Mouse (Mus musculus) neural tube, embryonic 11.5 days (tissue): ENCODE data around the gene Slc25a11. TPM values are rescaled to one million over a fixed set of nuclear protein-coding genes. Genes with fewer than 3 reads are reported as not detected.
A peak's percentile ranks its signal among the peaks of the same experiment; 100 is the strongest.

ENCODE experiments used
- ATAC-seq: fragments of 200-750 bp; cut with Nextera tagmentation; 2 replicates; pipeline ENCODE4 v1.8.0; 2017; ENCODE audit warnings: moderate number of reproducible peaks, mild to moderate bottlenecking, moderate TSS enrichment, moderate library complexity; ENCODE audit not compliant: insufficient read depth, low FRiP score, low TSS enrichment
- DNase-seq: peaks from one replicate; pipeline ENCODE4 v3.0.0-alpha.2; 2015; ENCODE audit warnings: low spot score
- H3K27ac ChIP-seq: fragments of 300-500 bp; sonication (generic); 2 replicates; pipeline ENCODE4 v1.5.1; 2014; ENCODE audit warnings: low read depth, mild to moderate bottlenecking, low read length
- H3K27me3 ChIP-seq: fragments of 300-500 bp; sonication (generic); 2 replicates; pipeline ENCODE4 v1.6.1; 2014; ENCODE audit warnings: mild to moderate bottlenecking, low read length, mixed read lengths; ENCODE audit not compliant: control insufficient read depth, insufficient read depth
- H3K36me3 ChIP-seq: fragments of 300-500 bp; sonication (generic); 2 replicates; pipeline ENCODE4 v1.6.1; 2014; ENCODE audit warnings: mild to moderate bottlenecking, low read length, moderate library complexity, mixed read lengths; ENCODE audit not compliant: control insufficient read depth, insufficient read depth
- H3K4me1 ChIP-seq: fragments of 300-500 bp; sonication (generic); 2 replicates; pipeline ENCODE4 v1.6.1; 2014; ENCODE audit warnings: low read length, mixed read lengths; ENCODE audit not compliant: control insufficient read depth, insufficient read depth
- H3K4me2 ChIP-seq: fragments of 300-500 bp; sonication (generic); 2 replicates; pipeline ENCODE4 v1.6.1; 2014; ENCODE audit warnings: low read depth, mild to moderate bottlenecking, moderate library complexity
- H3K4me3 ChIP-seq: fragments of 300-500 bp; sonication (generic); 2 replicates; pipeline ENCODE4 v1.5.1; 2014; ENCODE audit warnings: low read depth, low read length
- H3K9ac ChIP-seq: fragments of 300-500 bp; sonication (generic); 2 replicates; pipeline ENCODE4 v1.6.1; 2014; ENCODE audit warnings: mild to moderate bottlenecking, low read length
- H3K9me3 ChIP-seq: fragments of 300-500 bp; sonication (generic); 2 replicates; pipeline ENCODE4 v1.6.1; 2016; ENCODE audit warnings: low read length; ENCODE audit not compliant: control insufficient read depth
- WGBS: fragments of 180-500 bp; shearing (Covaris S2); extraction: QIAGEN DNeasy Blood & Tissue Kit; methylation state at CpG from one replicate; pipeline ENCODE4 v1.1.7; 2014; 5-methylcytosine and 5-hydroxymethylcytosine counted together
- polyA plus RNA-seq: library from polyadenylated mRNA; unstranded; fragments of >200 nt; fragmentation: Nextera tagmentation; extraction: Ambion mirVana; gene quantifications from 2 replicates; pipeline ENCODE4 v1.2.1, GENCODE M21; 2014

Slc25a11 gene
- polyA plus RNA-seq, 1 experiment from 2014 or later: 142 TPM

DNA sequence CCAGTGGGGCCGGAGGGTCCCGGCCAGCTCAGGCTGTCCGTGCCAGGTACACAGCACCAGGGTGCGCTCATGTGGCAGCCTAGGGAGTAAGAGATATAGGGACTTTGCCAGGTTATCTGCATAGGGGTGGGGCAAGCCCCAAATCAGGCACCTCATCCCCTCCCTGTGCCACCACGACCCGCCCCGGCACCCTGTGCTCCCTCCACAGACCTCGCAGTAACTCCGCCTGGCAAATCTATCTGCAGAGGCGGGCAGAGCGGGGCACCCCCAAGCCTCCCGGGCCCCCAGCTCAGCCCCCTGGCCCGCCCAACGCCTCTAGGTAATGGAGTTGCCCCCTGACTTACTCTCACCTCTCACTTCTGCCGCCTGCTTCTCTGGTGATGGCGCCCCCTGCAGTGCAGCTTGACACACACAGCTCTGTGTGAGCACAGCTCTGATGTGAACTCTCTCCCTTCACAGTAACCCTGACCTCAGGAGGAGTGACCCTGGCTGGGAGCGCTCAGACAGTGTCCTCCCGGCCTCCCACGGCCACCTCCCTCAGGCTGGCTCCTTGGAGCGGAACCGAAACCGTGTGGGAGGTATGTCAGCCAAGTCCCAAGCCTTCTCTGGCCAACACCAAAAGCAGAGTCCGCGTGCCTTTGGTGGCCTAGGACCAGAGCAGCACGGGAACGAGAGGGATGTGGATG lies 38.8 kb downstream of the Slc25a11 start:
- H3K27me3 ChIP-seq: no peaks in the 10 kb centered on the region
- H3K4me2 ChIP-seq: no peak overlapping the region
- no peak overlapping the region for H3K9ac ChIP-seq
- no peak for ATAC-seq
- no peak overlapping the region for H3K27ac ChIP-seq
- 90% methylated on average over 26 of the region's 26 CpGs for WGBS
- peaks cover 22% of the 10 kb centered on the region for H3K36me3 ChIP-seq
- no peaks in the 10 kb centered on the region for H3K9me3 ChIP-seq
- H3K4me1 ChIP-seq: no peaks in the 10 kb centered on the region
- no peak overlapping the region for H3K4me3 ChIP-seq
- no peak for DNase-seq

DNA sequence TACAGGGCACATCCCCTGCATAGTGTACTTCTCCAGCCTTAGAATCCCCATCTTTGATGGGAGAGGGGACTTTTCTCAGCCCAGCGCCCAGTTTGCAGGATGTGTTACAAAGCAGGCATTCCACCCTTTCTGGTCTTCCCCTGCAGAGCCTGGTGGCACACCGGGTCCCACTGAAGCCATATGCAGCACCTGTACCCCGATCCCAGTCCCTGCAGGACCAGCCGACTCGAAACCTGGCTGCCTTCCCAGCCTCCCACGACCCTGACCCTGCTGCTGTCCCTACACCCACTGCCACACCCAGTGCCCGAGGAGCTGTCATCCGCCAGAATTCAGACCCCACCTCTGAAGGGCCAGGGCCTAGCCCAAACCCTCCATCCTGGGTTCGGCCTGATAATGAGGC lies 39.7 kb downstream of the Slc25a11 start:
- Histone ChIP-seq H3K36me3 (peaks cover 23% of the 10 kb centered on the region), H3K27me3 (no peaks in the 10 kb centered on the region), H3K9me3 (no peaks in the 10 kb centered on the region), H3K9ac (no peak overlapping the region), H3K27ac (no peak overlapping the region), H3K4me2 (no peak overlapping the region), H3K4me3 (no peak overlapping the region), H3K4me1 (no peaks in the 10 kb centered on the region)
- 89% methylated on average over 9 of the region's 9 CpGs for WGBS
- no peak for ATAC-seq
- DNase-seq: no peak

DNA sequence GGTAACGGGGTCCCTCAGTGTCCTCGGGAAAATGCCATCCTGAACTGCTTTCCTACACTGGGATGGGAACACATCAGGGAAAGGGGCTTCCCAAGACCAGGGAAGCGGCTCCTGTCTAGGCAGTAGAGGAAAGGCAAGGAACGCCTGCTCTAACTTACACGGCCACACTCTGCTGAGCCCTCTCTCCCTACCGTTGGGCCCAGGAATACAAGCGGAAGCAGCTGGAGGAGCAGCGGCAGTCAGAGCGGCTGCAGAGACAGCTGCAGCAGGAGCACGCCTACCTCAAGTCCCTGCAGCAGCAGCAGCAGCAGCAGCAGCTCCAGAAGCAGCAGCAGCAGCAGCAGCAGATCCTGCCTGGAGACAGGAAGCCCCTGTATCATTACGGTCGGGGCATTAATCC lies 40.6 kb downstream of the Slc25a11 start:
- DNase-seq: no peak
- 70% methylated on average over 12 of the region's 12 CpGs for WGBS
- Histone ChIP-seq H3K9ac (no peak overlapping the region), H3K4me3 (no peak overlapping the region), H3K4me2 (no peak overlapping the region), H3K36me3 (peaks cover 21% of the 10 kb centered on the region), H3K4me1 (no peaks in the 10 kb centered on the region), H3K9me3 (no peaks in the 10 kb centered on the region), H3K27ac (no peak overlapping the region), H3K27me3 (no peaks in the 10 kb centered on the region)
- ATAC-seq: no peak

DNA sequence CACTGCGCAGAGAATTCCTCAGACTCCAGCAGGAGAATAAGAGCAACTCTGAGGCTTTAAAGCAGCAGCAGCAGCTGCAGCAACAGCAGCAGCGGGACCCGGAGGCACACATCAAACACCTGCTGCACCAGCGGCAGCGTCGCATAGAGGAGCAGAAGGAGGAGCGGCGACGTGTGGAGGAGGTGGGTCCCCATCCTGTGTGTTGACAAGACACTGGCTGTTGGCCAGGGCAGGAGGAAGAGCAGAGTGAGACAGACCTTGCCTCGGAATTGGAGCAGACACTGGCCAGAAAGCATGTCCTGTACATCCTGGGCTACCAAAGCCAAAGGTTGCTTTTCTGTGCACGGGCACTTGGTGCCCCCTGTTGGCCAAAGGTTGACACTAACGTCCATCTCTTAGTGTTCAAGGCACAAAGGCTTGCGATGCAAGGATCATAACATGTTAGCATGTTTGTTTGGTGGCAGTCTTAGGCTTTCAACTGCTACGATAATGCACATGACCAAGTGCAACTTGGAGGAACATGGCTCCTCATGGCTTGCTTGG lies 42.2 kb downstream of the Slc25a11 start:
- no peak for ATAC-seq
- peak; percentile 76 for DNase-seq
- no peaks in the 10 kb centered on the region for H3K27me3 ChIP-seq
- no peak overlapping the region for H3K9ac ChIP-seq
- no peak overlapping the region for H3K4me3 ChIP-seq
- H3K36me3 ChIP-seq: peaks cover 18% of the 10 kb centered on the region
- WGBS: 64% methylated on average over 14 of the region's 14 CpGs
- no peaks in the 10 kb centered on the region for H3K4me1 ChIP-seq
- H3K9me3 ChIP-seq: no peaks in the 10 kb centered on the region
- H3K27ac ChIP-seq: no peak overlapping the region
- no peak overlapping the region for H3K4me2 ChIP-seq

DNA sequence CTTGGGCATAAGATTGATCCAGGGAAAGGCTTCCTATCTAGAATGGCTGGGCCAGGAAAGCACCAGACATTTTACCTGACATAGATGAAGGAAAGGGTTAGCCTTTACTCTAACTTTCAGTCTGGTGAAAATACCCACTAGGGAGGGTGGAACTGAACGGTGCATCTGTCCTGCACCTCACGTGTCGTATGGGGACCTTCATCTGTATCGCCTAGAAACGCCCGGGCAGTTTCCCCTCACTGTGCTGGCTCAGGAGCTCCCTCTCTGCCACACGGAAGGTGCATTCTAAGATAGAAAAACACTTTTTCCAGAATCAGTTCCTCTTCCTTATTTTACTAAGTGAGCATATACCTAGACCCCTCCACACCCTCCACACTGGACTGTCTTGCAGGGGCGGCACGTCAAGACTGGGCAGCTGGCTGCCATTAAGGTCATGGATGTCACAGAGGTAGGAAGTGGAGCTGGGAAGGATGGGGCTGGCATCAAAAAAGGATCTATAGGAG lies 48.8 kb downstream of the Slc25a11 start:
- Histone ChIP-seq H3K9me3 (no peaks in the 10 kb centered on the region), H3K4me1 (no peaks in the 10 kb centered on the region), H3K9ac (no peak overlapping the region), H3K4me3 (no peak overlapping the region), H3K27ac (no peak overlapping the region), H3K36me3 (peaks cover 1% of the 10 kb centered on the region), H3K4me2 (no peak overlapping the region), H3K27me3 (no peaks in the 10 kb centered on the region)
- DNase-seq (no peak), ATAC-seq (no peak)
- WGBS: 90% methylated on average over 9 of the region's 9 CpGs

DNA sequence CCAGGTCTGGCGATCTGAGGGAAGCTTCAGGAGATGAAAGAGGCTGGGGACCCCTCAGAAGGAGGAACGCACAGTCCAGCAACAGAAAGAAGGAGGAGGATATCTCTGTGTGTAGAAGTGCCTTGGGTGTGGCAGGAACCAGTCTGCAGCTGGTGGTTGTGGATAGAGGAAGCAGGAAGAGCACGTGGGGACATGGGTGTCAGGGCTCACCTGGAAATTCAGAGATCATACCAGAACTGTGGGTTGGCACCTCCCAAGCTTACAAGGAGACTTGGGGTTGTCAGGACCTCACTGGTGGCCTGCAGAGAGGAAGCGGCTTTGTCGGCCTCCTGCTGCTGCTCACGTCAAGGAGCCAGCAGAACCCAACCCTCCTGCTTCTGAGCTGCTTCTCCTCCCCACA lies 50.0 kb downstream of the Slc25a11 start:
- Histone ChIP-seq H3K4me2 (no peak overlapping the region), H3K27me3 (no peaks in the 10 kb centered on the region), H3K9ac (no peak overlapping the region), H3K4me1 (no peaks in the 10 kb centered on the region), H3K36me3 (no peaks in the 10 kb centered on the region; the same call in none of the 2 replicates), H3K4me3 (no peak overlapping the region), H3K9me3 (no peaks in the 10 kb centered on the region), H3K27ac (no peak overlapping the region)
- 82% methylated on average over 6 of the region's 6 CpGs for WGBS
- ATAC-seq (no peak), DNase-seq (no peak)

DNA sequence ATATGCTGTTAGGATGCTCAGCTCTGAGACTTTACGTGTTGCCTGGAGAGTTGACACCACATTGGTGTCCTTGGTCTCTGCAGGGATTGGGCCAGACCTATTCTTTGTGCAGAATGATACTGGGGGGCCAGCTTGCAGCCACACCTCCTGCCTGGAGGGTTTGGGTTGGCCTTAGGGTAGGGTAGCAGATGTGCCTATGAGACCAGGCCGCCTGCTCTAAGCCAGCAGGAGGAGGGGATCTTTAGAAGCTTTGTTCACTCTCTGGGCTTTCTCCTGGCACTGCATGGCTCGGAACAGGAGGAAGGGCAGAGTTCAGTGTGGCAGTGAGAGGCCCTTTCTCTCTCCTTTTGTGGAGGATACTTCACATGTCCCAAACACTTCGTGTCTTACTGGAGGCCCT lies 51.2 kb downstream of the Slc25a11 start:
- Histone ChIP-seq H3K9ac (no peak overlapping the region), H3K27me3 (no peaks in the 10 kb centered on the region), H3K36me3 (no peaks in the 10 kb centered on the region; the same call in none of the 2 replicates), H3K27ac (no peak overlapping the region), H3K9me3 (no peaks in the 10 kb centered on the region), H3K4me2 (no peak overlapping the region), H3K4me1 (no peaks in the 10 kb centered on the region), H3K4me3 (no peak overlapping the region)
- no peak for DNase-seq
- 60% methylated on average over 4 of the region's 4 CpGs for WGBS
- no peak for ATAC-seq

DNA sequence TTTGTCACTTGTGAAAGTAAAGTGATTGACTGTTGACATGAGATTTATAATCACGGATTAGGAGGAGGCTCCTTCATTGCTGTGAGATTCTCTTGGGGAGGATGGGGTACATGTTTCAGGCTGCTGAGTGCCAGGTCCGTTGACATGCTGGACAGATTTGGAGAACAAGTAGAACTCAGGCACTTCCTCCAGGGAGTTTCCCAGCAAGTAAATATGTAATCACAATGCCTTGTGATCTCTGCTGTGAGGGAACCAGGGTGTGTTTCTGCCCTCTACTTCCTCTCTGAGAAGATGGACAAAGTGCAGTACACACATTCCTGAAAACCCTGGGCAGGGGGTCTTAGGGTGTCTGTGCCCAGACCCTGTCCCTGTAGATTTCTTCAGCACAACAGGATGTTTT lies 51.6 kb downstream of the Slc25a11 start:
- no peak overlapping the region for H3K4me2 ChIP-seq
- no peaks in the 10 kb centered on the region; the same call in none of the 2 replicates for H3K36me3 ChIP-seq
- no peak overlapping the region for H3K9ac ChIP-seq
- H3K9me3 ChIP-seq: no peaks in the 10 kb centered on the region
- no peak overlapping the region for H3K27ac ChIP-seq
- no peaks in the 10 kb centered on the region for H3K4me1 ChIP-seq
- H3K4me3 ChIP-seq: no peak overlapping the region
- H3K27me3 ChIP-seq: no peaks in the 10 kb centered on the region
- ATAC-seq: no peak
- 85% methylated on average over 2 of the region's 2 CpGs for WGBS
- no peak for DNase-seq
